Mouse (Mus musculus): Measurements from ENCODE around the gene Dock2.

DNA sequence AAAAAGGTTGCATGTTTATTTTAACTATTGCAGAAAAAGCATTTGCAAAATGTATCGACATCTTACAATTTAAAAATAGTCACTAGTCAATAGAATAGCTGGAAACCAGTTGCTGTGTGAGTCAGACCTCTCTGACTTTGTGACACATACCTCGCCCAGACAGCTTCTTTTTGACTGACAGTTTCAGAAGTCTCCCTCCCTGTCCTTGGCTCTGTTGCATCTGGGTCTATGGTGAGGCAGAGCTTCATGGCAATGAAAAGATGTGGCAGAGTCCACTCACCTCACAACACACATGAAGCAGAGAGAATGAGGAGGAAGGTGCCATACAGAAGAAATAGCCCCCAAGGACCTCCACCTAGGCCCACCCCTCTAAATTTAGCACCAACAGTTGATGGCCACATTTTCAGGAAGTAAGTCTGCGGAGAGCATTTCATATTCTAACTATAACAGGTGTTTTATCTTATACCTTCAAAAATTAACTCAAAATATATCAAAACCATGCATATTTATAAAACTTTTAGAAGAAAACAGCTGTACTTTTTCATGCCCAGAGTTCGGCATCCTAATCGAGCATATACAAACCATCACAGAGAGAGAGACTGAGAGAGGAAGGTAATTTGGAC, 19.8 kb downstream of the Dock2 start:
- TF ChIP-seq CTCF (IDR thresholded peaks at IDR 0.05; ENCODE audit: low read depth, low read length) (no peak), POLR2A (IDR thresholded peaks at IDR 0.05; ENCODE audit: insufficient read depth, low read length) (no peak), EP300 (IDR thresholded peaks at IDR 0.05; ENCODE audit: insufficient read depth, low read depth, low read length) (no peak)
